Mouse (Mus musculus) thymus, postnatal 25 days (tissue): ENCODE results near the gene Pnrc1.
A peak's percentile ranks its signal among the peaks of the same experiment; 100 is the strongest.

Experiments
- DNase-seq: peaks from one replicate; pipeline ENCODE4 v3.0.0; 2022

The Pnrc1 gene

DNA sequence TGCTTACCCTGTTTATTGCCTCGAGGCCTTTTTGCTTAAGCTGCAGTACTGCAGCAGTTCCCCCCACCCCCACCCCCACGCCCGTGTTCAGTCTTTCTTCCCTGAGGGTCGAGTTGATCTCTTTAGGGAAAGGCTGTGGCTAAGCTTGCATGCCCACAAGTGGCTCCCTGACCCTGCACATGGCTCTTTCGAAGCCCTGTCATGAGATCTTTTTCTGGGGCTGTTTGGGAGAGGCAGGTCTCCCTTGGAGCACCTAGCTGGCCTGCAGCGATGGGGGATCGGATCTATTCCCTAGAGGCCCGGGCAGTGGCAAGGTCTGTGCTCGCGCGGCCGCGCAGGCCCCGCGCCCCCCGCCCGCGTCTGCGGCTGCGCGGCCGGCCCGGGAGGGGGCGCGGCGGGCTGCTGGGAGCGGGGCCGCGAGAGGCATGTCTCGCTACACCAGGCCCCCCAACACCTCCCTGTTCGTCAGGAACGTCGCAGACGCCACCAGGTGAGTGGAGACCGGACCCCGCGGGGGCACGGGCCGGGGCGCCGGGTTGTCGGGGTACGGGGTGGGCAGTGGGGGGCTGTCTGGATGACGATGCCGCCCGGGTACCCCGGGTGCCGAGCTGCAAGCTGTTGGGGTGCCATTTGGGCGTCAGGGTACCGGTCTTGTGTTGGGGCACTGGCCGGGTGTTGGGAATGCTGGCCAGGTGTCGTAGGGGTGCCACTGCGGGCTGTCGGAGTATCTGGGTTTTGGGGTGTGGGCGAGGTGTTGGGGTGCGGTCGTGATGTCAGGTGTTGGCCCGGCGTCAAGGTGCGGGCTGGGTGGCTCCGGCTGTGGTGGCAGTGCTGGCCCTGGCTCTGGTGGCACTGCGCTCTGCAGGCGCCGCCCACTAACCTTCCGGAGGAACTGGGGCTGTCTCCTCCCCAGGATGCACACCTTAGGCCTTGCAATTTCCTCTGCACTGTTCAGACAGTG lies 80.8 kb downstream of the Pnrc1 start, which contains the start of gene Srsf12:
Srsf12 (plus strand) TSS at position 111 of the 961 bp plus-strand sequence.
- DNase-seq: peak; percentile 59

DNA sequence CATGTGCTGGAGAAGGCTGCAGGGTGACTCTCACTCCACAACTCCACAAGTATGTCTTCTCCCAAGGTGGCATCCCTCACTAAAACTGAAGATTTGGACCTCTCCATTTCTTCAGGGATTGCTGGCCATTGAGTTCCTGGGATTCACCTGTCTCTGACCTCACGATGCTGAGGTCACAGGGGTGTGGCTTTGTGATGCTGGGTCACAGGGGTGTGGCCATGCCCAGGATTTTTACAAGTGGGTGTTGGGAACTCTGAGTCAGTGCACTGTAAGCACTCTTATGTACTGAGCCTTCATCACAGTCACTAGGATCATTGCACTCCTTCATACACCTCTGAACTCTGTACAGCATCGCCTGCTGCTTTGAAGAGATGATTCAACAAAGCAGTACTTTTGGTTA lies 82.4 kb downstream of the Pnrc1 start:
- no peak for DNase-seq

DNA sequence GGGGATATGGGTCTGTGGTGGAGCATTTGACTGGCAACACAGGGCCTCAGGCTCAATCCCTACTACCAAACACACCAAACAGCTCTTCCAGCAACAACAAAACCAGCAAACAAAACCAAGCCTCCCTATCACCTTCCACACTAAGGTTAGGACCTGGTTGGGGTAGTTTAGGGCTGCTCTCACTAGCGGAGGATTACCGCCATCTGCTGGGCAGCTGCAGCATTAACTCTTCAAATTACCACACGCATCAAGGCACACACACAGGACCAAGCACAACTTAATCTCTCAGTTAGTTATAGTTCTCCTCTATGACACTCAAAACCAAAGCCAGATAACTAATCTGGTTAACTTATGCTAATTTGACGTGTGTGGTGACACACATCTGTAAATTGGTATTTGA lies 85.3 kb downstream of the Pnrc1 start:
- peak; percentile 54 for DNase-seq

DNA sequence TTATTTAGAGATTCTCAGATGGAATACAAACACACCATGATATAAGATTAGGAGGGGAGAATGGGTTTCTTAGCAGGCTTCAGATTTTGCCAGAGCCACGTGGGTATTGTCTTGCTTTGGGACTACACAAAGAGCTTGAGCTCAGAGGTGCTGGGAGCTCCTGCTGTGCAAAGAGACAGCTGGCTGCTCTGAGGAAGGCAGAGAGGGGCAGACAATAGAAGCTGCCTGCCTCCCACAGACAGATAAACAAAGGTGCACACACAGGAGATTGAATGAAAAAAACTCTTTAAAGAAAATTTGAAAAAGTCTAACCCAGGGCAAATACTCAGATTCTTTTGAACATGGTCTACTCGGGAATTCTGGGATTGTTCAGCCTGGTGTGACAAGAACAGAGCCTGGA lies 91.8 kb downstream of the Pnrc1 start:
- no peak for DNase-seq
